8 mouse cellular contexts compared by ENCODE assay signal in the genomic region with DNA sequence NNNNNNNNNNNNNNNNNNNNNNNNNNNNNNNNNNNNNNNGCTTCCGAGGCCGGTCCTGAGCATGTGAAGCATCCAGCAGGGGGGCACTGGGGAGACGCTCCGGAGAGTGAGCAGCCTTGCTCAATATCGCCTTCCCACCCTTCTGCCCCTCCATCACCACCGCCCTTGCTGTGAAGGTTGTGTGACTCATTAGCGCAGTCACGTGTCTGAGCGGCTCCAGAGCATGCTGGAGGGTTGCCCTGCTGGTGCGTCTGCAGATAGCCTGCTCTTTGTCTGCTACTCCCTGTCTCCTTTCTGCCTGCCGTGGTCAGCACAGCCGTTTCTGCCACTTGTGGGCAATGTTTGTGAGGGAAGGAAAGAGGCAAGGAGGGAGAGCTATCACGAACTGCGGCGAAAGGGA. TPM values are rescaled to one million over a fixed set of nuclear protein-coding genes. Genes with fewer than 3 reads are reported as not detected.
DNase-seq lines count a peak whose midpoint lies in the region; ATAC-seq and TF ChIP-seq lines count a peak whose summit lies in the region.

No protein-coding gene starts in this region.

- peak; percentile 75 for DNase-seq in MEL-GATA-1-ER (ENCODE audit: extremely low read depth, low read depth)
- DNase-seq in cerebellum, adult 2 months = peak; percentile 85 to 91
- DNase-seq in frontal cortex, adult 2 months (ENCODE audit: extremely low spot score in 1 of 2, low spot score in 1 of 2) = peak; percentile 71 to 91
- peak; percentile 97 for DNase-seq in hindbrain, embryonic 11.5 days (ENCODE audit: low spot score)
- peak; percentile 90 for DNase-seq in layer of hippocampus, adult 9-11 months
- DNase-seq in ovary, adult 18-20 months (ENCODE audit: low spot score) = peak; percentile 94
- peak; percentile 78 for DNase-seq in thymus, adult 2 months

- H3K4me3 ChIP-seq in cerebellum, adult 2 months (replicated peaks; ENCODE audit: insufficient read depth, low read depth, low read length) = peak overlapping the region; percentile 55
- H3K4me3 ChIP-seq in hindbrain, embryonic 11.5 days (ENCODE audit: low read depth, low read length) = peak overlapping the region; percentile 13; the same call in 1 of the 2 replicates
- H3K4me3 ChIP-seq in lung, embryonic 16.5 days (ENCODE audit: low read length) = peak overlapping the region; percentile 40
- peak overlapping the region; percentile 19 for H3K4me3 ChIP-seq in thymus, adult 2 months (ENCODE audit: control insufficient read depth, insufficient read depth, low read length)

- H3K4me1 ChIP-seq in cerebellum, adult 2 months (ENCODE audit: control insufficient read depth, insufficient read depth, low read length) = peaks cover 3% of the 10 kb centered on the region; the same call in 1 of the 2 replicates
- no peaks in the 10 kb centered on the region; the same call in 1 of the 2 replicates for H3K4me1 ChIP-seq in hindbrain, embryonic 11.5 days (replicated peaks; ENCODE audit: control insufficient read depth, insufficient read depth, low read length)
- H3K4me1 ChIP-seq in lung, embryonic 16.5 days (replicated peaks; ENCODE audit: control insufficient read depth, insufficient read depth, low read length) = peaks cover 11% of the 10 kb centered on the region
- H3K4me1 ChIP-seq in thymus, adult 2 months (replicated peaks; ENCODE audit: control insufficient read depth, insufficient read depth, low read length) = peaks cover 8% of the 10 kb centered on the region

- no peak overlapping the region for H3K27ac ChIP-seq in cerebellum, adult 2 months (ENCODE audit: insufficient read depth, low read length)
- H3K27ac ChIP-seq in hindbrain, embryonic 11.5 days (ENCODE audit: low read depth, low read length) = no peak overlapping the region
- no peak overlapping the region for H3K27ac ChIP-seq in lung, embryonic 16.5 days (ENCODE audit: low read length)
- no peak overlapping the region for H3K27ac ChIP-seq in thymus, adult 2 months (ENCODE audit: control insufficient read depth, insufficient read depth, low read length)

- peak overlapping the region; percentile 41 for H3K4me2 ChIP-seq in hindbrain, embryonic 11.5 days (replicated peaks; ENCODE audit: low read depth, low read length)
- H3K4me2 ChIP-seq in lung, embryonic 16.5 days (ENCODE audit: low read depth, low read length) = peak overlapping the region; percentile 73

- H3K9ac ChIP-seq in hindbrain, embryonic 11.5 days (ENCODE audit: low read depth, low read length) = peak overlapping the region; percentile 63
- peak overlapping the region; percentile 64 for H3K9ac ChIP-seq in lung, embryonic 16.5 days (ENCODE audit: low read length)

- H3K36me3 ChIP-seq in hindbrain, embryonic 11.5 days (ENCODE audit: control insufficient read depth, insufficient read depth, low read length) = no peaks in the 10 kb centered on the region
- no peaks in the 10 kb centered on the region for H3K36me3 ChIP-seq in lung, embryonic 16.5 days (ENCODE audit: control insufficient read depth, insufficient read depth, low read length)
- no peaks in the 10 kb centered on the region for H3K36me3 ChIP-seq in thymus, adult 2 months (ENCODE audit: control insufficient read depth, insufficient read depth, low read length)

- WGBS in cerebellum, adult 2 months = under 1% methylated on average over 13 of the region's 15 CpGs
- 2% methylated on average over 13 of the region's 15 CpGs for WGBS in hindbrain, embryonic 11.5 days
- 0% methylated on average over 13 of the region's 15 CpGs for WGBS in lung, embryonic 16.5 days
- WGBS in thymus, adult 2 months = 1% methylated on average over 13 of the region's 15 CpGs

- peak; percentile 25; the same call in 1 of the 2 replicates for TF ChIP-seq POLR2A in cerebellum, adult 2 months (IDR thresholded peaks at IDR 0.05; ENCODE audit: borderline replicate concordance, insufficient read depth, low read length)
- no peak for TF ChIP-seq POLR2A in thymus, adult 2 months (IDR thresholded peaks at IDR 0.05; ENCODE audit: control insufficient read depth, extremely low read depth, insufficient read depth, low read length, poor library complexity)

- peak; percentile 98 for ATAC-seq in hindbrain, embryonic 11.5 days (ENCODE audit: low FRiP score)
- peak; percentile 91 for ATAC-seq in lung, embryonic 16.5 days (ENCODE audit: low read depth)

- H3K9me3 ChIP-seq in hindbrain, embryonic 11.5 days (ENCODE audit: control insufficient read depth, low read length) = no peaks in the 10 kb centered on the region
- no peaks in the 10 kb centered on the region for H3K9me3 ChIP-seq in lung, embryonic 16.5 days (ENCODE audit: control insufficient read depth, low read length)

- TF ChIP-seq CTCF in cerebellum, adult 2 months (IDR thresholded peaks at IDR 0.05; ENCODE audit: borderline replicate concordance, insufficient read depth, low read depth, low read length) = peak; percentile 61
- TF ChIP-seq CTCF in thymus, adult 2 months (IDR thresholded peaks at IDR 0.05; ENCODE audit: borderline replicate concordance, control insufficient read depth, extremely low read depth, insufficient read depth, low read length, poor library complexity) = peak; percentile 87

- no peaks in the 10 kb centered on the region for H3K27me3 ChIP-seq in cerebellum, adult 2 months (ENCODE audit: control insufficient read depth, insufficient read depth, low read length)
- H3K27me3 ChIP-seq in hindbrain, embryonic 11.5 days (ENCODE audit: control insufficient read depth, insufficient read depth, low read length) = no peaks in the 10 kb centered on the region
- H3K27me3 ChIP-seq in lung, embryonic 16.5 days (ENCODE audit: control insufficient read depth, insufficient read depth, low read depth, low read length) = peaks cover 5% of the 10 kb centered on the region; the same call in 1 of the 2 replicates
- H3K27me3 ChIP-seq in thymus, adult 2 months (ENCODE audit: control insufficient read depth, insufficient read depth, low read length) = no peaks in the 10 kb centered on the region

RNA-seq across cellular contexts. Expression of a gene that starts 28.4 kb away (rescaled TPM):
- polyA plus RNA-seq in cerebellum, adult 2 months (2012; rRNA removed) = 0.28 and 0.36 TPM in 2 replicates
- polyA plus RNA-seq in frontal cortex, adult 2 months (2012; rRNA removed) = 0.65 and 0.86 TPM in 2 replicates
- polyA plus RNA-seq in hindbrain, embryonic 11.5 days (2014; fragmentation: Nextera tagmentation; extraction: Ambion mirVana) = 0.96 and 1.3 TPM in 2 replicates
- polyA plus RNA-seq in lung, embryonic 16.5 days (2015; fragmentation: Nextera tagmentation; extraction: Ambion mirVana) = 1.3 TPM in 2 replicates
- 0.82 and 1.1 TPM in 2 replicates for polyA plus RNA-seq in thymus, adult 2 months (2012; rRNA removed)
